Comparison of ENCODE assay signal across 16 mouse cellular contexts in the genomic region with DNA sequence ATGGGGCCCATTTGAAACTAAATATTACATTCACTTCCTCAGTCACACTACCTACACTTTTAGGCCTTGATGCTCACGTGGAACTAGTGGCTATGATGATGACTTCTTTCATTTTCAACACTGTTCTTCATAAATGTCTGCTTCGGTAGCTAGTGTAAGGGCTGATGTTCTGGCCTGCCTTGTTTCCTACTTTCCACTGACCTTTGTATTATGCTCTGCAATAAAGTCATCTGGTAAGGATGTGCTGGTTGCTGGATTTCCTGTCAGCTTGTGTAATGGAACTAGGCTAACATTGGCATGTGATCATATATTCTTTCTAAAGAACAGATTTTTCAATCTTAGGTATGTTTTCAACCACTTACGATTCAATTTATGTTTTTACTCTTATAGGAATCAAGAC.
"Had no signal": no experiment of that assay in that cellular context is flagged by ENCODE, and none has a peak within 500 bp of the region (broad histone marks: within the 10 kb centered on the region; RNA-seq: fewer than 3 reads in every experiment).

No protein-coding gene starts in this region.

- H3K4me1 ChIP-seq: liver, embryonic 15.5 days; lung, embryonic 15.5 days; midbrain, embryonic 13.5 days; midbrain, embryonic 15.5 days; neural tube, embryonic 12.5 days had no signal

- H3K36me3 ChIP-seq: liver, embryonic 15.5 days had no signal

- H3K27me3 ChIP-seq: liver, embryonic 15.5 days; lung, embryonic 15.5 days; midbrain, embryonic 13.5 days; midbrain, embryonic 15.5 days; neural tube, embryonic 12.5 days had no signal

- H3K4me2 ChIP-seq: liver, embryonic 15.5 days; lung, embryonic 15.5 days; midbrain, embryonic 11.5 days; midbrain, embryonic 13.5 days; midbrain, embryonic 15.5 days; neural tube, embryonic 12.5 days had no signal

- H3K9me3 ChIP-seq: liver, embryonic 15.5 days; lung, embryonic 15.5 days; midbrain, embryonic 13.5 days; midbrain, embryonic 15.5 days; neural tube, embryonic 12.5 days had no signal

- H3K4me3 ChIP-seq: liver, embryonic 15.5 days; lung, embryonic 15.5 days; midbrain, embryonic 13.5 days; midbrain, embryonic 15.5 days; neural tube, embryonic 12.5 days had no signal

- H3K9ac ChIP-seq: liver, embryonic 15.5 days; liver, postnatal 0 days; lung, embryonic 15.5 days; midbrain, embryonic 13.5 days; midbrain, embryonic 15.5 days; neural tube, embryonic 12.5 days had no signal

- H3K27ac ChIP-seq: liver, embryonic 15.5 days; lung, embryonic 15.5 days; macrophage; midbrain, embryonic 13.5 days; midbrain, embryonic 15.5 days; neural tube, embryonic 12.5 days had no signal

- ATAC-seq: liver, postnatal 0 days; lung, postnatal 0 days; midbrain, embryonic 13.5 days; midbrain, embryonic 15.5 days had no signal

- DNase-seq: liver, postnatal 0 days; lung, adult 2 months; lung, postnatal 14 days; lung, postnatal 36 days; right cerebral cortex, postnatal 14 days; thymus, adult 18-20 months; thymus, postnatal 14 days; thymus, postnatal 4 days had no signal
